Mouse (Mus musculus) midbrain, embryonic 11.5 days (tissue): ENCODE results near the gene Cdc20b. TPM values are rescaled to one million over a fixed set of nuclear protein-coding genes. Genes with fewer than 3 reads are reported as not detected.

Experiments used
- ATAC-seq: fragments of 200-750 bp; cut with Nextera tagmentation; 2 replicates; pipeline ENCODE4 v1.8.0; 2017; ENCODE audit warnings: moderate TSS enrichment, moderate library complexity; ENCODE audit not compliant: low FRiP score
- DNase-seq: peaks from one replicate; pipeline ENCODE4 v3.0.0; 2015; ENCODE audit warnings: low spot score; ENCODE audit errors: missing footprints
- H3K27ac ChIP-seq: fragments of 300-500 bp; sonication (generic); 2 replicates; pipeline ENCODE4 v1.5.1; 2014; ENCODE audit warnings: low read depth, low read length
- H3K27me3 ChIP-seq: fragments of 300-500 bp; sonication (generic); 2 replicates; pipeline ENCODE4 v1.6.1; 2014; ENCODE audit warnings: mild to moderate bottlenecking, low read length, moderate library complexity, mixed read lengths; ENCODE audit not compliant: control insufficient read depth, insufficient read depth
- H3K36me3 ChIP-seq: fragments of 300-500 bp; sonication (generic); 2 replicates; pipeline ENCODE4 v1.6.1; 2014; ENCODE audit warnings: mild to moderate bottlenecking, low read length, moderate library complexity, mixed read lengths; ENCODE audit not compliant: control insufficient read depth, insufficient read depth
- H3K4me1 ChIP-seq: fragments of 300-500 bp; sonication (generic); 2 replicates; pipeline ENCODE4 v1.6.1; 2014; ENCODE audit warnings: low read length; ENCODE audit not compliant: control insufficient read depth, insufficient read depth
- H3K4me2 ChIP-seq: fragments of 300-500 bp; sonication (generic); 2 replicates; pipeline ENCODE4 v1.6.1; 2014; ENCODE audit warnings: mild to moderate bottlenecking, moderate library complexity
- H3K4me3 ChIP-seq: fragments of 300-500 bp; sonication (generic); 2 replicates; pipeline ENCODE4 v1.5.1; 2014; ENCODE audit warnings: low read depth, low read length
- H3K9ac ChIP-seq: fragments of 300-500 bp; sonication (generic); 2 replicates; pipeline ENCODE4 v1.6.1; 2014; ENCODE audit warnings: low read length
- H3K9me3 ChIP-seq: fragments of 300-500 bp; sonication (generic); 2 replicates; pipeline ENCODE4 v1.6.1; 2016; ENCODE audit warnings: low read length; ENCODE audit not compliant: control insufficient read depth
- WGBS: fragments of 180-500 bp; shearing (Covaris S2); extraction: QIAGEN DNeasy Blood & Tissue Kit; methylation state at CpG from one replicate; pipeline ENCODE4 v1.1.7; 2014; 5-methylcytosine and 5-hydroxymethylcytosine counted together
- polyA plus RNA-seq: library from polyadenylated mRNA; unstranded; fragments of >200 nt; fragmentation: Nextera tagmentation; extraction: Ambion mirVana; gene quantifications from 2 replicates; pipeline ENCODE4 v1.2.1, GENCODE M21; 2014

The Cdc20b gene
- polyA plus RNA-seq, 1 experiment from 2014 or later: not detected

- H3K27ac ChIP-seq: no peak within 1 kb of the TSS
- no peaks in the 10 kb centered on the region for H3K27me3 ChIP-seq
- 85% methylated on average over 6 of the region's 6 CpGs for WGBS
- no peaks in the 10 kb centered on the region for H3K9me3 ChIP-seq
- no peak for ATAC-seq
- H3K4me1 ChIP-seq: no peaks in the 10 kb centered on the region
- H3K9ac ChIP-seq: no peak within 1 kb of the TSS
- no peak within 1 kb of the TSS for H3K4me2 ChIP-seq
- DNase-seq: no peak
- H3K36me3 ChIP-seq: no peaks in the 10 kb centered on the region
- no peak within 1 kb of the TSS for H3K4me3 ChIP-seq
These were observed 66.0 kb downstream of the Cdc20b start, which contains the start of gene Gzma for GRCm38 (mm10) chr13:113100879-113101278. Gene Gzma (minus strand): TSS chr13:113100981.

GRCm38 (mm10) chr13:113101804-113102203, 66.9 kb downstream of the Cdc20b start:
- Histone ChIP-seq H3K4me1 (no peaks in the 10 kb centered on the region), H3K9ac (no peak overlapping the region), H3K27me3 (no peaks in the 10 kb centered on the region), H3K36me3 (no peaks in the 10 kb centered on the region), H3K9me3 (no peaks in the 10 kb centered on the region), H3K4me2 (no peak overlapping the region), H3K4me3 (no peak overlapping the region), H3K27ac (no peak overlapping the region)
- no peak for DNase-seq
- 83% methylated on average over 10 of the region's 10 CpGs for WGBS
- ATAC-seq: no peak

- no peak overlapping the region for H3K27ac ChIP-seq
- 95% methylated on average over 10 of the region's 10 CpGs for WGBS
- no peaks in the 10 kb centered on the region for H3K27me3 ChIP-seq
- H3K4me2 ChIP-seq: no peak overlapping the region
- no peak overlapping the region for H3K9ac ChIP-seq
- H3K4me1 ChIP-seq: no peaks in the 10 kb centered on the region
- ATAC-seq: no peak
- H3K36me3 ChIP-seq: no peaks in the 10 kb centered on the region
- H3K9me3 ChIP-seq: no peaks in the 10 kb centered on the region
- DNase-seq: no peak
- no peak overlapping the region for H3K4me3 ChIP-seq
These were observed 69.8 kb downstream of the Cdc20b start for GRCm38 (mm10) chr13:113104759-113105158.

GRCm38 (mm10) chr13:113118977-113119376, 84.1 kb downstream of the Cdc20b start:
- no peaks in the 10 kb centered on the region for H3K4me1 ChIP-seq
- no peak for DNase-seq
- H3K27ac ChIP-seq: no peak overlapping the region
- ATAC-seq: no peak
- no peak overlapping the region for H3K9ac ChIP-seq
- no peaks in the 10 kb centered on the region for H3K36me3 ChIP-seq
- 83% methylated on average over 4 of the region's 4 CpGs for WGBS
- no peak overlapping the region for H3K4me2 ChIP-seq
- H3K4me3 ChIP-seq: no peak overlapping the region
- no peaks in the 10 kb centered on the region for H3K27me3 ChIP-seq
- no peaks in the 10 kb centered on the region for H3K9me3 ChIP-seq

- no peaks in the 10 kb centered on the region for H3K9me3 ChIP-seq
- no peak for DNase-seq
- H3K27ac ChIP-seq: no peak overlapping the region
- H3K4me2 ChIP-seq: no peak overlapping the region
- WGBS: 87% methylated on average over 17 of the region's 17 CpGs
- no peaks in the 10 kb centered on the region for H3K27me3 ChIP-seq
- no peaks in the 10 kb centered on the region for H3K36me3 ChIP-seq
- no peak overlapping the region for H3K9ac ChIP-seq
- H3K4me1 ChIP-seq: no peaks in the 10 kb centered on the region
- no peak overlapping the region for H3K4me3 ChIP-seq
- no peak for ATAC-seq
These were observed 85.7 kb downstream of the Cdc20b start for GRCm38 (mm10) chr13:113120324-113121237.

GRCm38 (mm10) chr13:113121326-113121725, 86.4 kb downstream of the Cdc20b start:
- Histone ChIP-seq H3K27me3 (no peaks in the 10 kb centered on the region), H3K4me3 (no peak overlapping the region), H3K4me1 (no peaks in the 10 kb centered on the region), H3K9ac (no peak overlapping the region), H3K36me3 (no peaks in the 10 kb centered on the region), H3K27ac (no peak overlapping the region), H3K4me2 (no peak overlapping the region), H3K9me3 (no peaks in the 10 kb centered on the region)
- no peak for DNase-seq
- no peak for ATAC-seq
- whole genome bisulfite sequencing: 91% methylated on average over 14 of the region's 14 CpGs

- Histone ChIP-seq H3K9ac (no peak overlapping the region), H3K9me3 (no peaks in the 10 kb centered on the region), H3K36me3 (no peaks in the 10 kb centered on the region), H3K27ac (no peak overlapping the region), H3K4me3 (no peak overlapping the region), H3K4me2 (no peak overlapping the region), H3K27me3 (no peaks in the 10 kb centered on the region), H3K4me1 (no peaks in the 10 kb centered on the region)
- ATAC-seq (no peak), DNase-seq (no peak)
- WGBS: 93% methylated on average over 1 of the region's 1 CpGs
These were observed 95.1 kb downstream of the Cdc20b start for GRCm38 (mm10) chr13:113129974-113130373.

GRCm38 (mm10) chr13:113139597-113139996, 104.7 kb downstream of the Cdc20b start:
- ATAC-seq (no peak), DNase-seq (no peak)
- Histone ChIP-seq H3K9ac (no peak overlapping the region), H3K4me1 (no peaks in the 10 kb centered on the region), H3K4me3 (no peak overlapping the region), H3K36me3 (no peaks in the 10 kb centered on the region), H3K27ac (no peak overlapping the region), H3K4me2 (no peak overlapping the region), H3K27me3 (no peaks in the 10 kb centered on the region), H3K9me3 (no peaks in the 10 kb centered on the region)
- 89% methylated on average over 1 of the region's 1 CpGs for WGBS
